Mouse (Mus musculus) CD4-positive, CD25-positive, alpha-beta regulatory T cell, adult 2 months (primary cell): ENCODE results near the gene Hnrnpul2.

Experiments
- DNase-seq: peaks from one replicate; pipeline ENCODE4 v3.0.0-alpha.2; 2012; ENCODE audit warnings: low read depth, low spot score

The Hnrnpul2 gene

GRCm38 (mm10) chr19:8819596-8820423 is at the start of gene Hnrnpul2:
Hnrnpul2 (plus strand) TSS chr19:8820010.
- DNase-seq, result peak; percentile 100

DNA sequence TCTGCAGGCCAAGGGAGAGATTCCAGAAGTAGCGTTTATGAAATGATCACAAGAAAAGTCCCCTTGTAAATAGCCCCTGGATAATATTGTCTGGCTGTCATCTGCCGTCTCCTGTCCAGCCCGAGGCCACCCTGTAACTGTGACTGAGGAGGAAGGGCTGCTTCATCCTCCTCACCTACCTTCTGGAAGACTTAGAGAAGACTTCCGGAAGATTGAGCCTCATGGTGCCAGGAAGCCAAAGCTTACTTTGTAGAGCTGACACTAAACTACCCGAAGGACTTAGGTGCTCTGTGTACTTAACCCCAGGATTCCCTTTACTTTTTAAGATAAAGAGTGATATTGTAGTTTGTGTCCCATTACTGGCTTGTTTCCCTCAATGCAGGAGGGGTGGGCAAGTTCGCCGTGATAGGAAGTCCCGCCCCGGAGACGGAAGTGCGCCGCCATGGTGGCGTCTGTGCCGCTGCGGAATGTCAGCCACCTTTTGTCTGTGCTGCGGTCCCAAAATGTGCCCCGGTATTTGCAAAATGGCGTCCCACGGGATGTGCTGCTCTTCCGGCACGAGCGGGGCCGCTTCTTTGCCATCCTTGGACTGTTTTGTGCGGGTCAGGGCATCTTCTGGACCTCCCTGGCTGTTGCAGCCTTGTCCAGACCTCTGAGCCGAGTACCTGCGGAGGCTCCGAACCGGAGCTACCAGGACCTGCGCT is 49.1 kb upstream of the Hnrnpul2 start, which contains the start of gene Tmem223:
Gene Tmem223, plus strand, starts transcription at position 430 of the 704 bp plus-strand sequence.
- peak; percentile 92 for DNase-seq

DNA sequence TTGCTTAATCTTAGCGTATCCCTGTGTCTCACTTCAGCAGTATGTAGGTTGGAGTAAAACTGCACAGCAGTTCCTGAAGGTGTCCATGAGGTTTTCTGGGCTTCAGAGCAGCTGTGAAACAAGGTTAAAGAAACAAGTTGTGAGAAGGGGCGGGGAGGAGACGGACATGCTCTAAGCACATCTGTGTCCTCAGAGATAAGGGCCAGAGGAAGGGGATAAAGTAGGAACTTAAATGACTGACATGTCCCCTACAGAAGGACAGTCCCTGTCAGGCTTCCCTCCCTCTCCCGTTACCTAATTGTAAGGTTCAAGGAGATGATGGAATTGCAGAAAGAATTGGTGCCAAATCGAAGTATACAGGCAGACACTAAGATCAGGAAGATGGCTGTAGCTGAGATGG is 46.8 kb upstream of the Hnrnpul2 start:
- DNase-seq, result no peak

DNA sequence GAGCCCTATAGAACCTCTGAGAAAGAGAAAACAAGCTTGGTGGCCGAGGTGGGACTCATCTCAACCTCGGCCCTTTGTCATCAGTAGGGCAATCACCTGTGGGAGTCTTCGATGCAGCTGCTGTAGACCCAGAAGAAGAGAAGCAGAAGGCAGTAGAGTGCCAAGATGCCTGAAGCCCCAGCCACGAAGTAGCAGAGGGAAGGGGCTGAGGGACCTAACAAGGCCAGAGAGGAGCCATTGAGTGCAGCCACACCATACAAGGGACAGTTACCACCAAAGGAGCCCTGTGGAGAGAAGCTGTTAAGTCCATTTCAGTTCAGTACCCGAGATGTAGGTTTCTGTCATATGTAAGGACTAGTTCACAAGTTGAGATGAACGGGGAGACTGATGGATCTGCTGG is 46.4 kb upstream of the Hnrnpul2 start:
- no peak for DNase-seq

DNA sequence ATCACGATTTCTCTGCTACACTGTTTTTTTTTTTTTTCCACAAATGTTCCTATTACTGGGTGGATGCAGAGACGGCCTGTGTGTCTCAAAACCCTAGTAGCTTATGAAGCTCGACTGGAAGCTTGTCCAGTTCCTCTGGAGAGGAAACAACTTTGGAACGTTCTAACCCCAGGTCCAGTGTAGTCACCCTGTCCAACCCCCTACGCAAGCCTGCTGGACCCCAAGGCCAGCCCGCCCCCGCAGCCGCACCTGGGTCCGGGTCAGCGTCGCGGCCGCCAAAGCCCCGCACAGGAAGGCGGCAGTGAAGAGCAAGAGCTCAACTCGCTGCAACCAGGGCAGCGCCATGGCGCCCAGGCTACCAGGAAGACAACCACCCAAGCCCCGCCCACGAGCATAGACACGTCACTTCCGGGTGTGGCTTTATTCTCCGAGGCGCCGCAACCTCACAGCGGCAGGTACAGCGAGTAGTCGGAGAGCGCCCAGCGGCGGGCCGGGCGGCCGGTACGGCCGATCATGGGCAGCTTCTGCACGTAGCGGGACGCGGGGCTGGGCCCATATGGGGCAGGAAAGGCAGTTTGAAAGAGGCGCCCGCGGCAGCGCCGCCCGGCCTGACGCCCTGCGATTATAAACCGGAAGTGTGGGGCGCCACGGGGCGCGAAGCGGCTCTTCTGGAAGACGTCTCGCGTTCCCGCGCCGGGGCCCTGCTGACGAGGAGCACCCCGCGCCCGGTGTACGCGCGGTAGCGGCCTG is 45.5 kb upstream of the Hnrnpul2 start, which contains the start of gene Tmem179b:
Gene Tmem179b, minus strand, starts transcription at position 382 of the 750 bp plus-strand sequence.
- DNase-seq, result peak; percentile 97

DNA sequence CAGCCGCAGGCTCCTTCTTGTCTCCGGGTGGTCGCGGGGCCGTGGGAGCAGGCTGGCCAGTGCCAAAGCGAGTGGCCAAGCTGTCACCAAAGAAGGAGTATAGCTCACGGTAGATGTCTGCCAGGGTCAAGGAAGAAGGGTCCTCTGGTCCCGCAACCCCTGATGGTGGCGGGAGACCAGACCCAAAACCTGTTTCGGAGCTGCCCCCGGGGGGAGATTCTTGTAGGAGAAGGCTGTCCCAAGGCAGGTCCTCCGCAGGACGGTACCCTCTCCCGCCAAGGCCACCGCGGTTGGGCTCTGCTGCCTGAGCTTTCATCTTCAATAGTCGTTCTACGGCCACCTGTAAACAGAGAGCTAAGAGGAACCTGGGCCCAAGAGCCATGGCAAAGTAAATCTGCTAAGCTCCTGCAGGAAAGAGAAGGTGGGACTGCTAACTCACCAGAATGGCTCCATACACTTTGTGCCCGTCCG is 44.8 kb upstream of the Hnrnpul2 start:
- peak; percentile 29 for DNase-seq

- peak; percentile 97 for DNase-seq
These were observed 33.6 kb upstream of the Hnrnpul2 start, which contains the start of gene Taf6l for GRCm38 (mm10) chr19:8786008-8786781. Taf6l (minus strand) TSS chr19:8786417.

- DNase-seq, result no peak
These were observed 31.3 kb upstream of the Hnrnpul2 start for GRCm38 (mm10) chr19:8788521-8788920.

DNA sequence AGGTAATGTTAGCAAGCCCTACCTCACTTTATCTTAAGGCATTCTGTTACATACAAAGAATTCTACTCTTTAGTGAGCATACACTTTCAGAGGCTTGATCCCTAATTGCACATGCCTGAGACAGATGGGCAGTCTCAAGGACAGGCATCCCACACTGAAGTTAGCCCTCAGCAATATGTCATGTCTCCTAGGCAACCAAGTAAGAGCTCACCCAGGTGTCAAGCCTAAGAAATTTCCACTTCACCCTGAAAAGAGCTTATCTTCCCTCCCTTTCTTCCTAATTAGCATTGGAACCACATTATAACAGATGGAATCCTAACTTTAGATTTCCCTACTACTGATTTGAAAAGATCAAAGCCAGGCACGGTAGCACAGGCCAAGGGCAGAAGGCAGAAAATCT is 30.6 kb upstream of the Hnrnpul2 start:
- no peak for DNase-seq

DNA sequence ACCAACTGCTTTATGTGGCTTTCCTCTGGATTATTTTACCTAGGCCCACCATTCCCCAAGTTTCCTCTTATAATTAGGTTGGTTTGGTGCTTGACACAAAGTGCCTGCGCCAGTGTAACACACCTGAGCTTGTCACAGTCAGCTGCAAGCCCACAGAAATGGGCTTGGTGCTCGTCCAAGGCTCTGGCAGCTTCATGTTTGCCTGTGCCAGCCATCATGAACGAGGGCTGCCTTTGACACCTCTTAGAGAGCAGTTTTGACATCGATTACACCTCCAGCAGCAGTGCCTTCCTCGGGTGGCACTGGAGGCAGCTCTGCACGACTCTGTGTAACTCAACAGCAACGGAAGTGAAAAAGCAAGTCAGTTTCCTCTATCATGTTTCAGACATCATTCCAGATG is 29.6 kb upstream of the Hnrnpul2 start:
- no peak for DNase-seq

GRCm38 (mm10) chr19:8798264-8798946 is 21.4 kb upstream of the Hnrnpul2 start, which contains the start of gene Polr2g:
Polr2g (minus strand) TSS chr19:8798577.
- peak; percentile 94 for DNase-seq

GRCm38 (mm10) chr19:8798947-8799315 is 20.9 kb upstream of the Hnrnpul2 start:
- DNase-seq, result peak; percentile 29

DNA sequence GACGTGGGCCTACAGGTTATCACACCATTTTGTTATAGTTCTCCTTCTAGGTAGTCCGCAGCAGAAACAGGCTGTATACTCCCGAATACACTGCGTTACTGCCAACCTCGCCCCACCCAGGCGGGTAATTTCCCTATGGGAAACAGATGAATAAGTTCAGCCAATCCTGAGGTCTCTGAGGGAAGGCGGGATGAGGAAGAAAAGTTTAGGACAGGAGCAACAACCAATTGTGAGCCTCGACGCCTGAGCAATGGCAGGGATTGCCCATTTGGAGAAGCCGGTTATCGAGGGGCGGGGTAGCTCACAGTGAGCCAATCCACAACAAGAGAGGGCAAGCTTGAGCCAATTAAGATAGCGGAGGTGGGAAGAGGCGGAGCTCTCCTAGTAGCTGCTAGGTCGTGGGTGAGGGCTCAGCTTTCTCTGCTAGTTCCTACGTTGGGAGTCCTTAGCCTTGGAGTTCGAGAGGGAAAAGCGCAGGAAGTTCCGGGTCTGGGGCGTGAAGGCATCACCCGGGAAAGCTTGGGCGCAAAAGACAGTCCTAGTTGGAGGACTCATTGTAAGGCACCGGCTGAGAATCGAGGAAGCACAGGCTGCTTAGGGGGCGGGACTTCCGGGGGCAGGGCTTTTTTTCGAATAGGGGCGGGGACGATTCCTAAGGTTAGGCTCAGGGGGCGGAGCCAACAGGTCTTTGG is 17.5 kb upstream of the Hnrnpul2 start, which contains the start of gene Zbtb3:
Gene Zbtb3, plus strand, starts transcription at position 426 of the 692 bp plus-strand sequence.
- DNase-seq, result peak; percentile 96

- DNase-seq, result no peak
These were observed 16.5 kb upstream of the Hnrnpul2 start for GRCm38 (mm10) chr19:8803204-8803780.

DNA sequence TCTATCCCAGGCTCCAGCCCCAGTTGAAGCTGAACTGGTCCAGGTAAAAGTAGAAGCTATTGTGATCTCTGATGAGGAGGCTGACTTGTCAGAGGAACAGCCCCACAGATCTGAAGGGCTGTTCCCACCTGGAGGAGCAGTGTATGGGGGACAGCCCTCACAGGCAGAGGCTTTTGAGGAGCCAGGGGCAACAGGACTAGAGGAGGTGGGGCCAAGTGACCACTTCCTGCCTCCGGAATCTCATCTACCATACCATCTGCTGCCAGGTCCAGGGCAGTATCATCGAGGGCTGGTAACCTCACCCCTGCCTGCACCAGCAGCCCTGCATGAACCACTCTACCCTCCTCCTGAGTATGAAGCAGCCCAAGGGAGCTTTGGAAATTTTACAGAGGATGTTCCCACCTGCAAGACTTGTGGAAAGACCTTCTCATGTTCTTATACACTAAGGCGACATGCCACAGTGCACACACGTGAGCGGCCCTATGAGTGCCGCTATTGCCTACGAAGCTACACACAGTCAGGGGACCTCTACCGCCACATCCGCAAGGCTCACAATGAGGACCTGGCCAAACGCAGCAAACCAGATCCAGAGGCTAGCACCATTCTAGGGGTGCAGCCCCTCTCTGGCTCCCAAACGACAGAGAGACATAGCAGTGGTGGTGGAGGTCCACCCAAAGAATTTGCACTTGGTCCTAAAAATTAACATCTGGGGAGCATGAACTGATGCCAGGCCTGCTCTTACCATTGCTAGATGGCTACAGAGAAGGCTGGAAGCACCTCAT is 15.7 kb upstream of the Hnrnpul2 start:
- no peak for DNase-seq

DNA sequence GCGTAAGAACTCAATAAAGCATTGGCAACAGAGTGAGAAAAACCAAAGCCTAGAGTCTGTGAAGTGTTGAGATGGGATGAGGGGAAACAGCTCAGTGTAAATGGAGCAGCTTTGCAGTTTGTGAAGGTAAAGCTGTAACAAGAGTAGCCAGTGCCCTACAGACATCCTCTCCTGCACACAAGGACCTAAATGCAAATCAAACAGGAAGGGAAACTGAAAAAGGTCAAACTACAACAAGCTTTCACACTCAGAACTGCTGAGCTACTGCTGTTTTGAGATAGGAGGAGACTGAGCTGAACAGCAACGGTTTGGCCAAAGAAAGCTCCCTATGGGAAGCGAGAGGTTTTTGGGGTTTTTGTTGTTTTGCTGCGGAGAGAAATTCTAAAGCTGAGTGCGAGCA is 13.0 kb upstream of the Hnrnpul2 start:
- DNase-seq, result no peak

- DNase-seq, result no peak
These were observed 4.0 kb upstream of the Hnrnpul2 start for GRCm38 (mm10) chr19:8815812-8816211.

DNA sequence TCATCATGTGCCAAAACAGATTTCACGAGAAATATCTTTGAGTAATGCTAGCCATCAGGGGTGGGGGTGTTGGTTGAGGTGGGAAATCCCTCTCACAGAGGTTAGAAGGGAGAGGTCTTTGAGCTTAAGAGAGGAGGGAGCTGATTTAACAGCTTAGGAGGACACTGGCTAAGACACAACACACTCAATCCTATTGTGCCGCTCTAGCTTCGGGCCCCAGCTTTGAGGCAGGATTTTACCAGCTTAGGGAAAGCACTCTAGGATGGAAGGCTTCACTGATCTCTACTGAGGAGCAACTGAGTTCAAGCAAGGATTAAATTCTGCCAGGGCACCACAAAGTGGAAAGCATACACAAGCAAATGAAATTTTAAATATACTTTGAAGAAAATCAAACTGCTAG is 2.8 kb upstream of the Hnrnpul2 start:
- DNase-seq, result no peak
